Mouse (Mus musculus) MEL (cell line): ENCODE data around the gene Prss34. TPM values are rescaled to one million over a fixed set of nuclear protein-coding genes. Genes with fewer than 3 reads are reported as not detected.
A peak's percentile ranks its signal among the peaks of the same experiment; 100 is the strongest.

Source experiments
- DNase-seq: peaks from one replicate; pipeline ENCODE4 v3.0.0; 2011; ENCODE audit warnings: low read depth, low spot score
- H3K27ac ChIP-seq: 2 replicates; pipeline ENCODE4 v1.5.1; 2012; ENCODE audit warnings: low read depth, mild to moderate bottlenecking, control low read depth, low read length, moderate library complexity; ENCODE audit not compliant: control insufficient read depth
- H3K27me3 ChIP-seq, 2 experiments: fragments of 150-350 bp in 1 of 2; sonication (generic) in 1 of 2; 2 replicates each; pipeline ENCODE4 v1.6.1; 2012; ENCODE audit warnings: low read length in 2 of 2, mild to moderate bottlenecking in 2 of 2, improper control_type of control experiment in 1 of 2, moderate library complexity in 1 of 2; ENCODE audit not compliant: insufficient read depth in 2 of 2, control insufficient read depth in 1 of 2
- H3K36me3 ChIP-seq, 2 experiments: 2 replicates each; pipeline ENCODE4 v1.6.1; 2012 to 2014; ENCODE audit warnings: low read length in 2 of 2, improper control_type of control experiment in 1 of 2, inconsistent platforms in 1 of 2, mild to moderate bottlenecking in 1 of 2; ENCODE audit not compliant: insufficient read depth in 2 of 2, control insufficient read depth in 1 of 2
- H3K4me1 ChIP-seq, 2 experiments: fragments of 150-350 bp in 1 of 2; sonication (generic) in 1 of 2; 2 replicates each; pipeline ENCODE4 v1.6.1; 2012; ENCODE audit warnings: low read length in 2 of 2, improper control_type of control experiment in 1 of 2, mild to moderate bottlenecking in 1 of 2; ENCODE audit not compliant: insufficient read depth in 2 of 2, control insufficient read depth in 1 of 2
- H3K4me3 ChIP-seq, 2 experiments: fragments of 150-350 bp in 1 of 2; sonication (generic) in 1 of 2; 2 replicates each; pipeline ENCODE4 v1.5.1; 2012; ENCODE audit warnings: low read depth in 2 of 2, low read length in 2 of 2, mild to moderate bottlenecking in 2 of 2, moderate library complexity in 2 of 2, control low read depth in 1 of 2, improper control_type of control experiment in 1 of 2; ENCODE audit not compliant: control insufficient read depth in 1 of 2, insufficient read depth in 1 of 2
- H3K79me2 ChIP-seq: 2 replicates; pipeline ENCODE4 v1.6.1; 2012; ENCODE audit warnings: mild to moderate bottlenecking, low read length, moderate library complexity; ENCODE audit not compliant: control insufficient read depth, poor library complexity, insufficient read depth
- H3K9ac ChIP-seq: 2 replicates; pipeline ENCODE4 v1.6.1; 2012; ENCODE audit warnings: low read depth, mild to moderate bottlenecking, control low read depth, low read length, moderate library complexity; ENCODE audit not compliant: control insufficient read depth, poor library complexity, severe bottlenecking
- H3K9me3 ChIP-seq: fragments of 150-350 bp; sonication (generic); replicated peaks from 2 replicates; pipeline ENCODE4 v1.6.1; 2012; ENCODE audit warnings: mild to moderate bottlenecking, low read length, improper control_type of control experiment, moderate library complexity; ENCODE audit not compliant: insufficient read depth
- BHLHE40 ChIP-seq: IDR thresholded peaks from 2 replicates; pipeline ENCODE4 v1.6.1; 2012; ENCODE audit warnings: low read depth, mild to moderate bottlenecking, inconsistent platforms, low read length, improper control_type of control experiment, borderline replicate concordance
- CHD1 ChIP-seq: IDR thresholded peaks from 2 replicates; pipeline ENCODE4 v1.6.1; 2012; ENCODE audit warnings: low read depth, mild to moderate bottlenecking, inconsistent platforms, low read length, improper control_type of control experiment
- CHD2 ChIP-seq: IDR thresholded peaks from 2 replicates; pipeline ENCODE4 v1.6.1; 2011; ENCODE audit warnings: low read length, improper control_type of control experiment
- CTCF ChIP-seq, 3 experiments: IDR thresholded peaks in 2 of 3; conservative IDR thresholded peaks in 1 of 3; 2 replicates each; pipeline ENCODE4 v1.5.1; 2011 to 2012; ENCODE audit warnings: low read length in 3 of 3, low read depth in 2 of 3, mild to moderate bottlenecking in 2 of 3, improper control_type of control experiment in 1 of 3, inconsistent platforms in 1 of 3, mixed read lengths in 1 of 3, moderate library complexity in 1 of 3; ENCODE audit not compliant: control insufficient read depth in 1 of 3, insufficient read depth in 1 of 3, poor library complexity in 1 of 3, severe bottlenecking in 1 of 3
- E2F4 ChIP-seq: IDR thresholded peaks from 2 replicates; pipeline ENCODE4 v1.6.1; 2011; ENCODE audit warnings: low read depth, low read length, improper control_type of control experiment, borderline replicate concordance
- EP300 ChIP-seq, 2 experiments: IDR thresholded peaks; 2 replicates each; pipeline ENCODE4 v1.6.1; 2011; ENCODE audit warnings: improper control_type of control experiment in 2 of 2, low read length in 2 of 2, low read depth in 1 of 2, mild to moderate bottlenecking in 1 of 2
- ETS1 ChIP-seq: IDR thresholded peaks from 2 replicates; pipeline ENCODE4 v1.6.1; 2012; ENCODE audit warnings: low read depth, mild to moderate bottlenecking, inconsistent platforms, low read length, improper control_type of control experiment, moderate library complexity
- GABPA ChIP-seq: IDR thresholded peaks from 2 replicates; pipeline ENCODE4 v1.6.1; 2012; ENCODE audit warnings: low read depth, mild to moderate bottlenecking, inconsistent platforms, low read length, improper control_type of control experiment, moderate library complexity
- HCFC1 ChIP-seq: IDR thresholded peaks from 2 replicates; pipeline ENCODE4 v1.6.1; 2012; ENCODE audit warnings: low read depth, mild to moderate bottlenecking, inconsistent platforms, low read length, improper control_type of control experiment, moderate library complexity
- JUND ChIP-seq: IDR thresholded peaks from 2 replicates; pipeline ENCODE4 v1.6.1; 2011; ENCODE audit warnings: low read depth, mild to moderate bottlenecking, improper control_type of control experiment, low read length
- MAZ ChIP-seq: IDR thresholded peaks from 2 replicates; pipeline ENCODE4 v1.6.1; 2012; ENCODE audit warnings: low read depth, mild to moderate bottlenecking, inconsistent platforms, low read length, improper control_type of control experiment
- MYB ChIP-seq: IDR thresholded peaks from 2 replicates; pipeline ENCODE4 v1.6.1; 2011; ENCODE audit warnings: mild to moderate bottlenecking, low read depth, low read length, improper control_type of control experiment
- MYC ChIP-seq: IDR thresholded peaks from 2 replicates; pipeline ENCODE4 v1.6.1; 2011; ENCODE audit warnings: low read depth, mild to moderate bottlenecking, low read length, improper control_type of control experiment, moderate library complexity
- NELFE ChIP-seq: IDR thresholded peaks from 2 replicates; pipeline ENCODE4 v1.6.1; 2011; ENCODE audit warnings: low read depth, low read length, improper control_type of control experiment
- POLR2AphosphoS2 ChIP-seq: IDR thresholded peaks from 2 replicates; pipeline ENCODE4 v1.6.1; 2011; ENCODE audit warnings: low read length, improper control_type of control experiment
- POLR2AphosphoS5 ChIP-seq: IDR thresholded peaks from 2 replicates; pipeline ENCODE4 v1.6.1; 2012; ENCODE audit warnings: low read depth, borderline replicate concordance, mild to moderate bottlenecking, inconsistent platforms, low read length, moderate library complexity, mixed read lengths
- RAD21 ChIP-seq: IDR thresholded peaks from 2 replicates; pipeline ENCODE4 v1.6.1; 2011; ENCODE audit warnings: mild to moderate bottlenecking, low read depth, low read length, improper control_type of control experiment
- RCOR1 ChIP-seq: IDR thresholded peaks from 2 replicates; pipeline ENCODE4 v1.6.1; 2012; ENCODE audit warnings: low read depth, mild to moderate bottlenecking, inconsistent platforms, low read length, improper control_type of control experiment
- SIN3A ChIP-seq: IDR thresholded peaks from 2 replicates; pipeline ENCODE4 v1.6.1; 2012; ENCODE audit warnings: low read length, improper control_type of control experiment, inconsistent platforms
- SMC3 ChIP-seq: IDR thresholded peaks from 2 replicates; pipeline ENCODE4 v1.6.1; 2011; ENCODE audit warnings: low read depth, low read length, improper control_type of control experiment
- TAL1 ChIP-seq: IDR thresholded peaks from 2 replicates; pipeline ENCODE4 v1.6.1; 2012; ENCODE audit warnings: mild to moderate bottlenecking, inconsistent platforms, low read length, moderate library complexity, mixed read lengths
- TBP ChIP-seq: IDR thresholded peaks from 2 replicates; pipeline ENCODE4 v1.8.0; 2011; ENCODE audit warnings: low read depth, low read length, improper control_type of control experiment
- TCF12 ChIP-seq: IDR thresholded peaks from 2 replicates; pipeline ENCODE4 v1.6.1; 2014; ENCODE audit warnings: low read depth, mild to moderate bottlenecking, inconsistent platforms, low read length, improper control_type of control experiment, moderate library complexity
- UBTF ChIP-seq: IDR thresholded peaks from 2 replicates; pipeline ENCODE4 v1.6.1; 2012; ENCODE audit warnings: low read depth, mild to moderate bottlenecking, inconsistent platforms, low read length, improper control_type of control experiment, moderate library complexity, borderline replicate concordance; ENCODE audit not compliant: insufficient read depth
- USF1 ChIP-seq: IDR thresholded peaks from 2 replicates; pipeline ENCODE4 v1.6.1; 2014; ENCODE audit warnings: low read depth, mild to moderate bottlenecking, inconsistent platforms, low read length, improper control_type of control experiment, moderate library complexity
- USF2 ChIP-seq, 2 experiments: IDR thresholded peaks; 2 replicates each; pipeline ENCODE4 v1.6.1; 2011 to 2012; ENCODE audit warnings: improper control_type of control experiment in 2 of 2, low read length in 2 of 2, borderline replicate concordance in 1 of 2, inconsistent platforms in 1 of 2, low read depth in 1 of 2, mild to moderate bottlenecking in 1 of 2; ENCODE audit not compliant: insufficient read depth in 1 of 2
- ZC3H11A ChIP-seq: IDR thresholded peaks from 2 replicates; pipeline ENCODE4 v1.6.1; 2012; ENCODE audit warnings: low read depth, mild to moderate bottlenecking, inconsistent platforms, low read length, improper control_type of control experiment
- ZMIZ1 ChIP-seq: IDR thresholded peaks from 2 replicates; pipeline ENCODE4 v1.6.1; 2012; ENCODE audit warnings: low read depth, mild to moderate bottlenecking, inconsistent platforms, low read length, improper control_type of control experiment, moderate library complexity
- ZNF384 ChIP-seq: IDR thresholded peaks from 2 replicates; pipeline ENCODE4 v1.6.1; 2012; ENCODE audit warnings: low read depth, mild to moderate bottlenecking, inconsistent platforms, low read length, improper control_type of control experiment
- polyA plus RNA-seq, 2 experiments: library from polyadenylated mRNA; stranded (reverse) in 1 of 2; unstranded in 1 of 2; fragments of >175 nt in 1 of 2; fragments of >200 nt in 1 of 2; gene quantifications; 2 replicates each; pipeline versions ENCODE4 v1.2.1 to v1.2.4; 2012; ENCODE audit warnings: low replicate concordance in 2 of 2, low read depth in 1 of 2; ENCODE audit not compliant: insufficient read length in 2 of 2, insufficient read depth in 1 of 2, missing spikeins in 1 of 2
- total RNA-seq: library from RNA; depleted of rRNA; stranded (reverse); fragments of 300-350 nt; gene quantifications from 2 replicates; pipeline ENCODE4 v1.2.3, GENCODE M21; 2012

The Prss34 gene
- total and polyA plus RNA-seq, 3 experiments, result not detected

DNA sequence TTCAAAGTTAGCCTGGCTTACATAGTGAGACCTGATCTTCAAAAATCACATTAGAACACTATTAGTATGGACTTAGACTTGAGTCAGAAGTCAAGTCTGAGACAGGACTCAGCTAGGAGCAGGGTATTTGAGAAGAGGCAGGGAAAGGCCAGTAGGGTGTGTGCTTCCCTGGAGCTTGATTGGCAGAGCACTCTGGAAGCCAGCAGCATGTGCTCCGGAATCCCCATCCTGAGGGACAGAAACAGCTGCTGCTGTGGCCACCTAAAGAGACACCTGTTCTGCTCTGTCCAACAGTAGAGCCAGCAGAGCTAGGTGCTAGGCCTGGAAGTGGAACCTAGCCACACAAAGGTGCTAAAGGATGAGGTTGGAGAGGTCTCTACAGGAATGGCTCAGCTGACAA lies 4.1 kb upstream of the Prss34 start:
- Histone ChIP-seq H3K4me3 (no peak overlapping the region), H3K27me3 (no peaks in the 10 kb centered on the region; a peak in 2 of 4 replicates)
- no peak for DNase-seq

DNA sequence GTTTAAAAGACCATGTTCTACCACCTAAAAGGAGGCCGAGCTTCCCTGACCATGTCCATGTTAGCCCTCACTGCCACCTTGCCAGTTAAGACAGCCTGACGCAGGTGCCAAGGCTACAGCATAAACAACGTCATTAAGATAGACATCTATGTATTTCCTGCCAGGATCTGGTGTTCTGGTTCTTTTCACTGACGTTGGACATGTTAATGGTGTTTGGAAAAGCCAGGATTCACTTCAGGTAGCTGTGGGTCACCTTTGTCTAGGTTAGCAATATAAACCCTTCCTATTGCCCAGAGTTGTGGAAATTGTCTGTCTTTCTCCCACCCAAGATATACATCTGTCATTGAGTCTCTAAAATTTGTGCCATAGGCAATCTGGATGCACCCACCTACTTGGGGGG lies 10.2 kb downstream of the Prss34 start, which contains the start of gene Prss28:
Gene Prss28, plus strand, starts transcription at position 301 of the 400 bp plus-strand sequence.
- H3K27ac ChIP-seq, result no peak within 1 kb of the TSS
- no peaks in the 10 kb centered on the region for H3K79me2 ChIP-seq
- no peak within 1 kb of the TSS for H3K4me3 ChIP-seq
- no peak within 1 kb of the TSS for H3K9ac ChIP-seq
- no peaks in the 10 kb centered on the region for H3K36me3 ChIP-seq
- H3K27me3 ChIP-seq, result peaks cover 1 to 7% of the 10 kb centered on the region in 2 experiments; a peak in 3 of 4 replicates
- no peak for DNase-seq
- H3K4me1 ChIP-seq, result no peaks in the 10 kb centered on the region
- TF ChIP-seq TBP (no peak), RAD21 (no peak), CHD2 (no peak), ETS1 (no peak), POLR2AphosphoS2 (no peak), MYC (no peak), USF2 (IDR thresholded peaks at IDR 0.05; ENCODE audit: borderline replicate concordance in 1 of 2, insufficient read depth in 1 of 2, low read depth in 1 of 2, low read length in 2 of 2) (no peak), TAL1 (no peak), CTCF (IDR thresholded peaks at IDR 0.05 in 2 of 3, conservative IDR thresholded peaks at IDR 0.05 in 1 of 3; ENCODE audit: control insufficient read depth in 1 of 3, insufficient read depth in 1 of 3, low read depth in 2 of 3, low read length in 3 of 3, poor library complexity in 1 of 3, severe bottlenecking in 1 of 3) (no peak), BHLHE40 (no peak), GABPA (no peak), MYB (no peak), ZMIZ1 (no peak), MAZ (no peak)
- no peaks in the 10 kb centered on the region for H3K9me3 ChIP-seq

More for the DNA sequence above, 4.1 kb upstream of the Prss34 start:
- H3K9ac ChIP-seq, result no peak overlapping the region
- peaks cover 16 to 17% of the 10 kb centered on the region in 2 experiments for H3K4me1 ChIP-seq
- TF ChIP-seq ZNF384 (no peak), HCFC1 (no peak), SMC3 (no peak), EP300 (IDR thresholded peaks at IDR 0.05; ENCODE audit: low read depth in 1 of 2, low read length in 2 of 2) (no peak), CHD1 (no peak), NELFE (no peak), JUND (no peak), USF1 (no peak), ZC3H11A (no peak), RAD21 (no peak), MYC (no peak), MAZ (no peak), SIN3A (no peak), RCOR1 (no peak), TCF12 (no peak), UBTF (no peak), POLR2AphosphoS5 (no peak), E2F4 (no peak)
- peaks cover 0 to 18% of the 10 kb centered on the region in 2 experiments; a peak in 2 of 4 replicates for H3K36me3 ChIP-seq
- no peaks in the 10 kb centered on the region for H3K9me3 ChIP-seq
- peak overlapping the region; percentile 74 for H3K27ac ChIP-seq
- no peaks in the 10 kb centered on the region for H3K79me2 ChIP-seq
